Mouse (Mus musculus) CD4-positive, CD25-positive, alpha-beta regulatory T cell, adult 4 months (primary cell): ENCODE data around the gene Rhobtb1. TPM values are rescaled to one million over a fixed set of nuclear protein-coding genes. Genes with fewer than 3 reads are reported as not detected.

Experiments
- ATAC-seq: one replicate; pipeline ENCODE4 v1.8.0; 2017
- polyA plus RNA-seq, 2 experiments: library from polyadenylated mRNA; unstranded; fragments of 100-300 nt; shearing (Covaris generic); gene quantifications; one replicate each; pipeline ENCODE4 v1.2.1; 2017

The Rhobtb1 gene
- polyA plus RNA-seq, 2 experiments from 2014 or later: not detected

- ATAC-seq: no peak
Observed at GRCm38 (mm10) chr10:69248261-69249160, 97.3 kb downstream of the Rhobtb1 start.

- ATAC-seq: no peak
Observed at GRCm38 (mm10) chr10:69251254-69251653, 100.0 kb downstream of the Rhobtb1 start.

GRCm38 (mm10) chr10:69252112-69253074, 101.2 kb downstream of the Rhobtb1 start:
- no peak for ATAC-seq

GRCm38 (mm10) chr10:69253075-69253685, 101.9 kb downstream of the Rhobtb1 start:
- ATAC-seq: no peak

GRCm38 (mm10) chr10:69253686-69254080, 102.4 kb downstream of the Rhobtb1 start:
- no peak for ATAC-seq

GRCm38 (mm10) chr10:69254390-69254847, 103.2 kb downstream of the Rhobtb1 start:
- ATAC-seq: no peak

GRCm38 (mm10) chr10:69255594-69255993, 104.4 kb downstream of the Rhobtb1 start:
- ATAC-seq: no peak

- ATAC-seq: no peak
Observed at GRCm38 (mm10) chr10:69257592-69258133, 106.4 kb downstream of the Rhobtb1 start.

GRCm38 (mm10) chr10:69258588-69258987, 107.4 kb downstream of the Rhobtb1 start:
- ATAC-seq: no peak

GRCm38 (mm10) chr10:69259161-69259560, 107.9 kb downstream of the Rhobtb1 start:
- ATAC-seq: no peak

GRCm38 (mm10) chr10:69259929-69260328, 108.7 kb downstream of the Rhobtb1 start:
- ATAC-seq: no peak

GRCm38 (mm10) chr10:69262918-69263822, 111.9 kb downstream of the Rhobtb1 start:
- no peak for ATAC-seq

GRCm38 (mm10) chr10:69263906-69264305, 112.7 kb downstream of the Rhobtb1 start:
- no peak for ATAC-seq

GRCm38 (mm10) chr10:69265421-69265820, 114.2 kb downstream of the Rhobtb1 start:
- no peak for ATAC-seq

- ATAC-seq: no peak
Observed at GRCm38 (mm10) chr10:69268061-69268643, 116.9 kb downstream of the Rhobtb1 start.

- ATAC-seq: no peak
Observed at GRCm38 (mm10) chr10:69271436-69271835, 120.2 kb downstream of the Rhobtb1 start.

- no peak for ATAC-seq
Observed at GRCm38 (mm10) chr10:69274275-69274674, 123.0 kb downstream of the Rhobtb1 start.

GRCm38 (mm10) chr10:69274705-69275104, 123.5 kb downstream of the Rhobtb1 start:
- no peak for ATAC-seq

- no peak for ATAC-seq
Observed at GRCm38 (mm10) chr10:69275811-69276775, 124.9 kb downstream of the Rhobtb1 start.
